Mouse (Mus musculus) lung, adult 2 months (tissue): ENCODE results near the gene Coa6.

Source experiments
- CTCF ChIP-seq: fragments of 200-500 bp; IDR thresholded peaks from 2 replicates; pipeline ENCODE4 v1.5.1; 2011; ENCODE audit warnings: mild to moderate bottlenecking, low read length, control low read depth; ENCODE audit not compliant: insufficient read depth
- POLR2A ChIP-seq: fragments of 200-500 bp; IDR thresholded peaks from 2 replicates; pipeline ENCODE4 v1.6.1; 2011; ENCODE audit warnings: low read depth, mild to moderate bottlenecking, control low read depth, low read length, borderline replicate concordance; ENCODE audit errors: extremely low read depth

DNA sequence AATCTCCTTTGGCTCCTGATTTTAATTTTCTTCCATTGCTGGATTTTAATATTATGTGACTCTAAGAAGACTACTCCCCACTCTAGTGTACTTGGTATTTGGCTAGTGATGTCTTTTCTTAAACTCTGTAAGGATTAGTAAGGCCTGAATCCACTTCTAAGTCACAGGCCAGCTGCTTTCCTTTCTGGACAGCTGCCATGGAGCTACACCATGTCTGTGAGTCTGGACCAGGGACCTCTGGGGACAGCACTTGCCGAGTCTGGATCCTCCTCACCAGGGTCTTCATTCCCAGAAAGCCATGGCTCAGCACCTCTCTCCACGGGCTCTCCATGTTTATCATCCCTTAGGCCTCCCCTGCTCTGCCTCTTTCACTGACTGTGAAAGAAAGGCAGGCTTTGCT lies 42.2 kb upstream of the Coa6 start:
- TF ChIP-seq POLR2A: no peak
- no peak for TF ChIP-seq CTCF
